Mouse (Mus musculus): Measurements from ENCODE around the gene Nell2. TPM values are rescaled to one million over a fixed set of nuclear protein-coding genes. Genes with fewer than 3 reads are reported as not detected.
"Not testable (repeated sequence)": the region's sequence is repeated elsewhere in the genome, so short reads cannot be mapped to it uniquely, and the experiment has no call there.

The Nell2 gene
- total RNA-seq, 2 experiments from 2014 or later: 2.0 to 3.0 TPM

DNA sequence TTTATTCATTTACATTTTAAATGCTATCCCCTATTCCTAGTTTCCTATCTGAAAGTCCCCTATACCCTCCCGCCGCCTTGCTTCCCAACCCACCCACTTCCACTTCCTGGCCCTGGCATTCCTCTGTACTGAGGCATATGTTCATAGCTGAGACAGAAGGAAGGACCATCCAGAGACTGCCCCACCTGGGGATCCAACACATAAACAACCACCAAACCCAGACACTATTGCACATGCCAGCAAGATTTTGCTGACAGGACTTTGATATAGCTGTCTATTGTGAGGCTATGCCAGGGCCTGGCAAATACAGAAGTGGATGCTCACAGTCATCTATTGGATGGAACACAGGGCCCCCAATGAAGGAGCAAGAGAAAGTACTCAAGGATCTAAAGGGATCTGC, 291.3 kb downstream of the Nell2 start:
- not testable (repeated sequence) for DNase-seq

DNA sequence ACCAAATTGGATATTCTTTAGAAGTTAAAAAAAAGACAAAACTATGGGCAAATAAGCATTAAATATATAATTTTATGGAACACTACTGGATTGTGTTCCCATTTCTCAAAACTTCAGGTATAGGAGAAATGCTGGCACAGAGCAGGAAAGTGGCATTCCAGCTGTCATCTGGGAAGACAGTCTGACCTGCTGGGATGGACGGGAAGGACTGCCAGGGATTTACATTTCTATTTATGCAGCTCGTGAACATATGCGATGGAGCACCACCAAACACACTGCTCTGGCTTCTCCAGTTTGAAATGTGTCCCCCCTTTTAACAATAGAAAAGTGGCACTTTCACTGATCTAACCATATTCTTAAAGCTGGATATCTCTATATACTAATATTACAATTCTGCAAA, 291.9 kb downstream of the Nell2 start:
- DNase-seq: no peak

DNA sequence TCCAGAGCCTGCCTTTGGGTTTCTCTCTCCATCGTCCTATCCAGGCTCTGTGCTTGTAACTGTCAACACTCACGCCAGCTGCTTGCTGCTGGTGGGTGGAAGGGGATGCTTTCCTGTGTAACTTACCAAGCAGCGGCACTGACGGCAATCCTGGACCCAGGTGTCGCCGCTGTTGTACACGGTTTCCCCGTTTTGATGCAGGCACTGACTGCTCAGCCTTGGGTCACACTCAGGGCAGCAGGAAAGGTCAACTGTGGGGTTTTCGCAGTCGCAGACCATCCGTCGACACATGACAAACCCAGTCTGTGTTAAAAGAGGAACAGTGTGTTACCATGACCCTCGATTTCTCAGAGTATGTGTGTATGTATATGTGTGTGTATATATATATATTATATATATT, 297.2 kb downstream of the Nell2 start:
- no peak for DNase-seq

DNA sequence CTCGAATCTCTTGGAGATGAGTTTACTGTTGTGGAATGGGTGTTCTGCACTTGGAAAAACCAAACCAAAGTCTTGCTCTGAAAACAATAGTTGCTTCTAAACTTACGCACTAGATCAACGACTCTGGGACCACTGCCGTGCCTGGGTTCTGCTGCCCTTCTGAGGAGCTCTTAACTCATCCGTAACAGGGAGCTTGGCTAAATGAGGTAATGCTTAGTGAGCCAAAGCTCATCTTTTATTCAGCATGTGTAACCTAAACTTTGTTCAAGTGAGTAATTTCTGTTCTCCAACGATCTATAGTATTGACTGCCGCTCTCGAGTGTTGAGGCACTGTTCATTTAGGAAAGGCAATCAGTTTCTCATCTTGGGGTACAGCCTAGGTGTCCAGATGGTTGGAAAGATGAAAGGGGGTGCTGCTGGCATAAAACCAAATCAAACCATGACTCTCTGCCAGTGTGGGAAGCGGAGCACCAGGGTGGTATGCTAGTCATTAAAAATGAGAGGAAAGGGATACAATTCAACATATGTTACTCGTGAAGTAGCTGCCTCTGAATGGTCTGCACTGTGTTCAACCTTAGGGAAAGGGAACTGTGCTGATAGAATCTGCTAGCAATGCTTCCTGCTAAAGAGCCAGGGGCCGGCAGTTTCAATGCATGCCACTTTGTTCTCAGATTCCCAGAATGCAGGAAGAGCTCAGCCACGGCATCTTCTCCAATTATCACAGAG, 311.6 kb downstream of the Nell2 start:
- no peak for DNase-seq

DNA sequence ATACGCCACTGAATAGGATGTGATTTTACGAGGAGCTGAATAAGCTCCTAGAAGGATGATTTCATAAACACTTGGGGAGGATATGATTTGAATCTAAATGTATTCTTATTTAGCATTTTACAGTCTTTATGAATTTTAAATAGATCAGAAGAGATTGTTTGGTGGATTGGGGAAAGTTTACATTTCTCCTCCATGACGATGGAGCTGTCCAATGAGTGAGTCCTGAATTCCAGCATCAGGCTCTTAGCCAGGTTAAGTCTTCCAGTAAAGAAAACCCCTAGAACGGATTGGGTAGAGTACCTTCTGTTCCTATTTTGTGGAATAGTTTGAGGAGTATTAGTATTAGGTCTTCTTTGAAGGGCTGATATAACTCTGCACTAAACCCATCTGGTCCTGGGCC, 317.8 kb downstream of the Nell2 start:
- DNase-seq: no peak

DNA sequence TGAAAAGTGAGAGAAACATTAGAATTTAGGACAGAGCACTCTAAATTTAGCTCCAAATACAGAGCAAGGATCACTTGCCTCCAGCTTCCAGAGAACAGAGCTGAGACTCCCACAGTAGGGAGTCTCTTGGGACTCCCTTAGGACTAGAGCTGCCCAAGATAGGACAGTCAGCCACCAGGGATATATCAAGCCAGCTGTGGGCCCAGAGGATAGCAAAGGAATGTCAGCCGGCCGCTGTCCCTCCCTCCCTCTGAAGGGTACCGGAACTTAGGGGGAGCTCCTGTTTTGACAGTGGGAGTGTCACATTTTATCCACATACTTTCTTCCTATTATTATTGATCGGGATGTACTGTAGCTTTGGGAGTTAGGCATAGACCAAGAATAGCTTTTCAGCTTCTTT, 319.2 kb downstream of the Nell2 start:
- DNase-seq: no peak

DNA sequence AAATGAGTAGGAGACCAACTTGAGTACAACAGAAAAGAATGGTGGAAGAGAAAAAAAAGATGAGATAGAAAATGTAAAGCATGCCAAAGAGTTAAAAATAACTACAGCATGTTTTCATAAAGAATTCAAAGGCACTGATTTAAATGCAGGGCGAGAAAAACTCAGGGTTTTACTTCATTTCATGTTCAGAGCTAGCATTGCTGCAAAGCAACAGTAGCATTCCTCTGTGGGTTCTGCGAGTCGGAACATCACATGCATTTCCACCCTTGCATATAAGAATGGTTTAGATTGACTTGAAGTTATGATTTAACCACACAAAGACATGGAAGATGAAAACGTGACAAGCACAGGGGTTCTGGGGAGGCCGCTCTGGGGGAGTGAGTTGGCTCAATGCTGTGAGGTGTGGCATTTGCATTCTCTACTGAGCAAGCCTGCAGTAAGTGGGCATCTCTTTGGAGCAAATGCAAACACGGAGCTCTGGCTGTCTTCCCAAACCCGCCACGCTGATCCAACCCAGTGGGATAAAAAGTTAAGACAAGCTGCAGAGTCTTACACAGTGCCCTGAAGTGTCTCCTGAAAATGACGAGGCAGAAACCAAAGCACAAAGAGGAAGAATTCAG, 334.6 kb downstream of the Nell2 start:
- DNase-seq: no peak

DNA sequence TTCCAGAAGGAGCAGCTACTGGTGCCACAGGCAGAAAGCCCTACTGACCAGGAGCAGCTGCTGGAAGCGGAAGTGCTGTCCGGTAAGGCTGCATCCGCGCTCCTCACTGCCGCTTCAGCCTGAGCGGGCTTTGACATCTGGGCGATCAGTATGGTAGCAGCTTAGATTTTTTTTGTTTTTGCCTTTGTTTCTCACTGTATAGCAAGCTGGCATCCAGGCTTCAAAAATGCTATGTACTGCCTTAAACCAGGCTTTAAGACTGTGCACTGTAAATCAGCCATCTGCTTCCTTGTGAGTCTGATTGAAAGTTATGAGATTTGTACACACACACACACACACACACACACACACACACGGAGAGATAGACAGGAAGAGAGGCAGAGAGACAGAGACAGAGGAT, 335.4 kb downstream of the Nell2 start:
- no peak for DNase-seq

DNA sequence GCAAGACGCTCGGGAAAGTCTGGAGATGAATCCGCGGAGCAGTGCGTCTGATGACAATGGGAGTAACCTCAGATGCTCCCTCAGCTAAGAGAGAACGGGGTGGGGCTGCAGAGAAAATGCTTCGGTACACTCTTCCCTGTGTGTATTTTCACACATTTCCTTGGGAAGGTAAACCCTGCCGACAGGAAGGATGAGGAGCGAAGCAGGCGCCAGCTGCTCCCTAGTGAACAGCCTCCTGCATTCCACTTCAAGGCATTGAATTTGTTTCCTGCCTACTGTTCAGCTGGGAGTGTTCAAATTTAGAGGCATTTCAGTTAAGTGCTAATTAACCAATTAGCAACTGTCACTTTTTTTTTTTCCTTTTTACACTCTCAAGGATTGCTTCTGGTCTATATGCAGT, 342.1 kb downstream of the Nell2 start:
- no peak for DNase-seq

DNA sequence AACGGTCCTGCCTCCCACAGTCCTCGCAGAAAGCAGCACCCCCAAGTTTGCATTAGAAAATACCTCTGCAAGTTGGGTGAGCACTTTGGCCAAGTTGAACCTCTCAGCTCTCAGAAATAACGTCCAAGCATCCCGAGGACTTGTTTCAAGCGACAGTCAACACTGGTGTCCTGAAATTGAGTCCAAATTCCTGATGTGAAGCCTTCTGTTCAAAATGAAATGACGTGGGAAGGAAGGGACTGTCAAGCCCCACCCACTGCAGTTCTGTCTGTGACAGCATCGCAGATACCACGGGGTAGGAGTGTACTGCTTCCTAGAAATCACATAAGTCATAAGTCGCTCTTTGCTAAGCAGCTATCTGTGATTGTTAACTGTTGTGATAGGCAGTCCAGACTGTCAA, 342.9 kb downstream of the Nell2 start:
- no peak for DNase-seq

DNA sequence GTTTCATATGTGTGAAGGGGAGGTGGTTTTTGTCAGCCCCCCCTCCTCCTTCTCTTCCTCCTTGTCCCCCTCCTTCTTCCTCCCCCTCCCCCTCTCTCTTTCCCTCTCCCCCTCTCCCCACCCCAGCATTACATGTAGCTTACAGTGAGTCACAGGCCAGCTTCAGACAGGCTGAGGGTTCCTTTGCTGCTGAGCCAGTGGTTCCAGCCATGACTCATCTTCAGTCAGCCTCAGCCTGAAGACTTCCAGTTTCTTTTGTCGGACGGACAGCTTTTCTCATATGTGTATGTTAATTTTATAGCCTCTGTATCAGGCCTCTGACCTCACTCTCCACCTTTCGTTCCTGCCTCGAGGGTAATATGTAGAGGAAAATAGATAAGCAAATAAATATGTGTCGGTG, 344.9 kb downstream of the Nell2 start:
- no peak for DNase-seq

DNA sequence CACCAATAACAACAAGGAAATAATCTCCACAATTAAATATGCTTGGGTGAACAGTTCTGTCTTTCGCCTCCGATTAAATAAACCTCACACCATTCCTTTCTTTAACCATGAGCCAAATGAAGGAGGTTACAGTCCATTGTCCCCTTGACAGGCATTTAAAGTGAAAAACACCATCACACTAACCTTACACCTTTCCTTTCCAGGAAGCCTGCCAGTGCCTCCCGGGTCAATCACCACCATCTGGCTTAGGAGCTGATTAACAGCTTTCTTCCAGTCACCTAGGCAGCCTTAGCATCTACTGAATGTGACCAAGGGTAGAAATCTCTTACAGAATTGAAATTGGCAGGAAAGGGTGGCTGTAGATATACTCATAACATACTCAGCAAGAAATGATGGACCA, 371.5 kb downstream of the Nell2 start:
- no peak for DNase-seq

DNA sequence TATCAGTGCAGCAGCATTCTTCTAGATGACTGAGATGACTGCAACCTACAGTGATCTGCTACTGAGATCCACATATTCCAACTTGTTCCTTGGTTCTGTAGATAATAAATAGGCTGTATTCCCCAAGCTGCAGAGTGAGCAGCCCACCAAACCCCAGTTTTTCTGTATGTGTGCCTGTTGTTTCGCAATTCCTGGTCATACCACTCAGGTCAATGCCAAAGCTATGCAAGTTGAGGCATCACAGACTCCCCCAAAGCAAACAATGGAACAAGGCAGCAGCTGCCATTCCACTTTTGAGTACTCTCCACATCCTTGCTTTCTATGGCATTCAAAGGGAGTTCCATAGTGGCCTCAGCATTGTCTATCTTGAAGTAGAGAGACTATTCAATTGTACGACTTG, 383.2 kb downstream of the Nell2 start:
- DNase-seq: no peak

DNA sequence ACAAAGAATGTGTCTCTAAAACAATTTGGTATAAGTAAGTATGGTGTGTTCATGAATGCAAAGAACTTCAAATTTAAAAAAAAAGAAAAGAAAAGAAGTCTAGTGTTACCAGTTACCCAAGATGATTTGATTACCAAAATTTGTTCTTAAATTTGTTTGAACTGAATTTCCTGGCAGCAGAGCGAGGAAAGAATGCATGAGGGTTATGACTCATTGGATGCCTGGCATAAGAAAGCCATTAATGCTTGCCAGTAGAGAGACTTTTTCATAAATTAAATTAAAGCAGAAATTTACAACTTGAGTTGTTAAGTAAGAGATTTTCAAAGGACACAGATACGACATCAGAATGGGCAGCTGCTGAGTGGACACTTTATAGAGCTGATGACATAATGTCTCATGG, 384.2 kb downstream of the Nell2 start:
- DNase-seq: no peak

DNA sequence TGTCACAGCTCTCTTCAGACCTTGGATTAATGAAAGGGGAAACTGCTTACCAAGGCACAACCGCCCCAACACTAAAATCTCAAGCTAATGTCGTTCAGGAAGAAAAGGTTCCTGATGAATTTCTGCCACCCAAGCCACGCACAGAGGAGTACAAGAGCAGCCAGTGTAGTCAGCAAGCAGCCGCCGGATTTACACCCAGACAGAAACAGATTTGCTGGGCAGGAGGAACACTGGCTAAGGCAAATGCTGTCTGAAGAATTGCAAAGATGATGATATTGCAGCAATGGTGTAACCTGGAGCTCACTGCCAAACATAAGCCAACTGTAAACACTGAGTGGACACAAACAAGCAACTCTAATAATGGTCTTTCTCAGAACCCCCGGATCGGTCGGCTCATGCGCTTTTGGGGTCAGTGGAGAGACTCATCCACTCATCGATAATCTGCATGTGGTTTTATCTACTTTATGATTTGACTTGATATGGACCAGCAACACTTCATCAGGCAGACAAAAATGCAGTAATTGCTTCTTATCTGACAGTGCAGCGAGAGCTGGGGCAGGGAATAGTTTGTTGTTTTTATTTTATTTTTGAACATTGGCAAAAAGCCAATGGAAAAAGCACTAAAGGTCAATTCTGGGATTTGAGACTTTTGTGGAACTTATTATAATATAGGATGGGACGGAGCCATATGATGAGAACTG, 389.5 kb downstream of the Nell2 start:
- no peak for DNase-seq

DNA sequence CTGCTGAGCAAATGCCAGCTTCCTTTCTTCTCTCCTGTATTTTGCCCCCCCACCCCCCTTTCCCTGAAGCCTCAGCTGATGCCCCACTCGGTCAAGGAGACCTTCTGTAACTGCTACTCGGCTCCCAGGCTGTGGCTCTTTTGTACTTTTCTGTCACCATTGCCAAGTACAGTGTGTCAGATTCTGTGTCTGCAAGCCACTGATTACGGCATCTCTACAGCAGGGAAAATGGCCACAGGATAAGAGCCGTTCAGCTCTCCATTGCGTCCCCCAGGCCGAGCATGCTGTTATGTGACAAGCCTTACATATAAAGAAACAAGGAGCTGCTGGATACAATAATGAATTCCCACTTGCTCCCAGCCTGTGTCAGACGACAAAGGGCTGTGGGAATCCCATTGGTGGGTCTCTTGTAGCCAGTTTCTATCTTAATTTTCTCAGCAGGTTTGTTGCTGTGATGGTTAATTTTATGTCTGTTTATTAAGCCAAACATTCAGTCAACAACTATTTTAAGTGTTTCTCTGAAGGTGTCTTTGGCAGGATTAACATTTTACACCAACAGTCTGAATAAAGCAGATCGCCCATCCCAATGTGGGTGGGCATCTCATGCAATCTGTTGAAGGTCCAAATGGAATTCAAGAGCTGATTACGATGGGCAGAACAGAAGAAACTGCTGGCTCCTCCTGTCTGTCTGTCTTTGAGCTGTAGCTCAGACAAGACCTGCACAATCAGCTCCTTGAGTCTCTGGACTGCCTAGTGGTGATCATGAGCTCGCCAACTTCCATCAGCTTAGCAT, 391.1 kb downstream of the Nell2 start:
- no peak for DNase-seq

DNA sequence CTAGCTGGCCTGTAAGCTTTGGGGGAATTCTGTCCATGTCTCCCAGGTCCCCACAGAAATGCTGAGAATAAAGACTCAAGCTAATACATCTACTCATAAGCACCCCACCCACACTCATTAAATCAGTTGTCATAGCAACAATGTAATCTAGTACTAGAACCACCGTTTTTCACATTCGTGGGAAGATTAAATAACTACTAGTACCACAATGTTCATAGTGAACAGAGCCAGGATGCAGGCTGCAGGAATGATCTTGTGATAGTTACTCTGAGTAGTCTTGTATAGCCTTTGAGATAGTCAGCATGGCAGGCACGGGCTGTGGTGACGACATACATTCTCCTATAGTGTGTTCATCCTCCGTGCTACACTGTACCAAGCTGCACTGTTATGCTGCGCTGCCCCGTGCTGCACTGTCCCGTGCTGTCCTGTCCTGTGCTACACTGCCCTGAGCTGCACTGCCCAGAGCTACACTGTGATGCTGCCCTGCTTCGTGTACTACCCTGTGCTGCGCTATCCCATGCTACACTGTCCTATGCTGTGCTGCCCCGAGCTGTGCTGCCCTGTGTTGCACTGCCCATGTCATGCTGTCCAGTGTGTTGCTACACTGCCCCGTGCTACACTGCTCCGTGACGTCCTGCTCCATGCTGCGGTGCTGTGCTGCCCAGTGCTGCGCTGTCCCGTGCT, 392.3 kb downstream of the Nell2 start:
- DNase-seq: no peak

DNA sequence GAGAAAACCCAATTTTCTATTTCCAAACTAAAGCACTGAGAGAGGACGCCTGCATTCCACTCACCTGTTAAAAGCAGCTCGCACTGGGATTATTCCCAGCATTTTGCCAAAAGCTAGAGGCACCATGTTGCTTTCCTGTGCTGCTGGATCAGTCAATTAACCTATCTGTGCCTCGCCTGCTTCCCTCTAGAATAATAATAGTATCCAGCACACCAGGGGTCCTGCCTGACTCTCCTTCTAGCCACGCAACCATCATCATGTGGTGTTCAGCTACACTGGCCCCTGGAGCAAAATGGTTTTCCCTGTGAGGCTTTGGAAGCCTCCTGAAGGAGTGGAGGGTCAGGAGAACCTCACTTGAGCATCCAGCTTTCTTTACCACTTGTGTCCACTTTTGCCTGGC, 397.0 kb downstream of the Nell2 start:
- no peak for DNase-seq

DNA sequence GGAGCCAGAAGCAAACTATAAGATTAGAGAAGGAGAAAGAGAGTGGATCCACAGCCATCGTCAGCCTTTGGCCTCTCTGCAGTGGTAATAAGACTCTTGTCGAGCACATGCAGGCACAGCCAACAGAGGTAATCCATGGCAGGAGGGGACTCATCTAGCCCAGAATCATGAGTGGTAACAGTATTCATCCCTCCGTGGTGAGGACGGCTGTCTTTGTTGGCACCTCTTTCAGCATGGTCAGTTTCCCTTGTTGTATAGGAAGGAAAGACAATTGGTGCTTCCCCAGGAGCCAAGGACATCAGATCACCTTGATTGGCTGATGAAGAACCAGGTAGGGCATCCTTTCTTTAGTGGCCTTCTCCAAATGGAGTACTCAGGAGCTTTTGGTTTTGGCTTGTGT, 419.7 kb downstream of the Nell2 start:
- DNase-seq: no peak

DNA sequence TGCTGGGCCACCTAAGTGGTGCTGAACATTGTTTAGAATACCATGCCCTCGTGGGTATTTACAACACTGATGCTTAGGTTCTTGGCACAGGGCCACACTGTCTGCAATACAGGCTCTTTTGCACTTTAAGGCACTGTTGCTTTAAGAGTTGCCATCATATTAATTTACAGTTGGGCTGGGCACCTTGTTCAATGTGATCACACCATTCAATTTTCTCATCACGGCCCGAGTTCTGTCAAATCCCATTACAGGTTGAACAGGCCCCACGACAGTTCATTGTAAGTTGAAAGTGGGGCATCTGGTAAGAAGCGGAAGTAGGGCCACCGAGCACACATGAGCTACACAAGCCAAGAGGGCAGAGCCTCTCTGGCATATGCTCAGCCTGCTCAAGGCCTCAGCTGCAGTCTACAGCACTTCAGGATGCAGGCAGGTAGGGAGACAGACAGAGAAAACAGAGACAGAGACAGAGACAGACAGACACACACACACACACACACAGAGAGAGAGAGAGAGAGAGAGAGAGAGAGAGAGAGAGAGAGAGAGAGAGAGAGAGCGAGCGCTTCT, 421.0 kb downstream of the Nell2 start:
- DNase-seq: no peak

DNA sequence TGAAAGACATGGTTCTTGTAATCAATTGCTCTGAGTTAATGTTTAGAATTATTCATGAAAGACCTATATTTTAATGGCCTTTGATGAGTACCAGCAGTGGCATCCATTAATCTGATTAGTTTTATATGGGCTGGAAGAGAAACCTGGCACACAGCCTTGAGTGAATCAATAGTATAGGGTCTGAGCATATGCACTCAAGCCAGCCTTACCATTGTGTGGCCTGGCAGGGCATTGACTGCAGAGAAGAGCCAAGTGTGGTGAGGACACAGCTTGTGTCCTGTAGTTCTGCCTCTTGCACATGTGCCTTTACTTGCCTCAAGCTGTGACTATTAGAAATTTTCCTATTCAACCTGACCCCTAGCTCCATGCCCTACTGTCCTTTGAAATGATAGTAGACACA, 426.8 kb downstream of the Nell2 start:
- DNase-seq: no peak

DNA sequence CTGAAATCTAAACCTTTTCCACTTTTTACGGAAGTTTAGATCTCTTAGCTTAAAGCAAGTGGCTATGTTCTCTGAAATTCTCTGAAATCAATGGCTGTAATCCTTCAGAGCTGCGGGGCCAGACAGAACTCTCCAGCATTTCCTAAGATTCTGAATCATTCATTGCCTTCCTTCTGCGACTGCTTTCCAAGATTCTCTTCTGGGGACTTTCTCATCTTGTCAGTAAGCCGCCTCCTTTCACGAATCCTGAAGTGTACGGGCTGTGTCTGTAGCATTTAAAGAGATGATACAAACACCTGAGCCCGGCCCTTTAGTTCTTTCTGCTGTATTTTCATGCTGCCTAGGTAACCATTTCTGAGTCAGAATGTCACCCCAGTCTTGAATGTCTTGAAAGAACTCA, 428.2 kb downstream of the Nell2 start:
- DNase-seq: no peak

All from adrenal gland, postnatal 10 days (tissue).